In the genomic region with DNA sequence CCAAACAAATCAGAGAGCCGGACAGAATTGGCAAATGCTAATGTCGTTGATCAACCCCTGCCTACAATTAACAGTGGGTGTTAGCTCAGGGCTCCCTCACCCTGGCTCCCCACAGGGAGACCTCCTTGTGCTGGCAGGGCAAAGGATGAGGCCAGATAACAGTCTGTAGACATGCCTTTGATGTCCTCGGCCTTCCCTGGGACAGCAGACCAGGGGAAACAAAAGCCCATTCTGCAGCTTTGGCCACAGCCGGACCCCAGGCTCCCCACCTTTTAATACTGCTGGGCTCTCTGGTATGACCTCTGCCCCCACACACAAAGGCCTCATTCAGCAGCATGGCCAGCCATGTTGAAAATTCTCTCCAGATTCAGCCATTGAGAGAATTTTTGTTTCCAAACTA, we compare ENCODE assay signal across 21 mouse cellular contexts. TPM values are rescaled to one million over a fixed set of nuclear protein-coding genes. Genes with fewer than 3 reads are reported as not detected.
DNase-seq lines count a peak whose midpoint lies in the region; ATAC-seq and TF ChIP-seq lines count a peak whose summit lies in the region.
"Had no signal": no experiment of that assay in that cellular context is flagged by ENCODE, and none has a peak within 500 bp of the region (broad histone marks: within the 10 kb centered on the region; RNA-seq: fewer than 3 reads in every experiment).

No protein-coding gene starts in this region.

- H3K4me2 ChIP-seq in forebrain, embryonic 14.5 days (ENCODE audit: low read length) = no peak overlapping the region
- H3K4me2 ChIP-seq in forebrain, postnatal 0 days (ENCODE audit: low read depth) = no peak overlapping the region
- H3K4me2 ChIP-seq in midbrain, embryonic 12.5 days (replicated peaks) = no peak overlapping the region
- no peak overlapping the region for H3K4me2 ChIP-seq in midbrain, embryonic 16.5 days (ENCODE audit: low read length)
- no peak overlapping the region for H3K4me2 ChIP-seq in embryonic facial prominence, embryonic 11.5 days (ENCODE audit: low read depth, low read length)
- H3K4me2 ChIP-seq in neural tube, embryonic 13.5 days = no peak overlapping the region
- H3K4me2 ChIP-seq: heart, embryonic 12.5 days; liver, embryonic 12.5 days; lung, embryonic 14.5 days had no signal

- no peak overlapping the region for H3K9ac ChIP-seq in forebrain, embryonic 14.5 days (ENCODE audit: low read length)
- H3K9ac ChIP-seq in forebrain, postnatal 0 days = no peak overlapping the region
- H3K9ac ChIP-seq in midbrain, embryonic 12.5 days (replicated peaks) = no peak overlapping the region
- H3K9ac ChIP-seq in midbrain, embryonic 16.5 days (ENCODE audit: low read depth, low read length) = no peak overlapping the region
- H3K9ac ChIP-seq in embryonic facial prominence, embryonic 11.5 days (replicated peaks; ENCODE audit: low read length) = no peak overlapping the region
- no peak overlapping the region for H3K9ac ChIP-seq in neural tube, embryonic 13.5 days
- H3K9ac ChIP-seq: heart, embryonic 12.5 days; liver, embryonic 12.5 days; lung, embryonic 14.5 days had no signal

- 7% methylated on average over 4 of the region's 4 CpGs for WGBS in forebrain, embryonic 14.5 days
- 10% methylated on average over 4 of the region's 4 CpGs for WGBS in forebrain, postnatal 0 days
- 3% methylated on average over 4 of the region's 4 CpGs for WGBS in midbrain, embryonic 12.5 days
- 2% methylated on average over 4 of the region's 4 CpGs for WGBS in midbrain, embryonic 16.5 days
- WGBS in embryonic facial prominence, embryonic 11.5 days = 8% methylated on average over 4 of the region's 4 CpGs
- 6% methylated on average over 4 of the region's 4 CpGs for WGBS in neural tube, embryonic 13.5 days

- no peak for TF ChIP-seq CTCF in forebrain, postnatal 0 days (IDR thresholded peaks at IDR 0.05; ENCODE audit: low read depth)

- no peak overlapping the region for H3K4me3 ChIP-seq in forebrain, embryonic 14.5 days (ENCODE audit: low read depth, low read length)
- H3K4me3 ChIP-seq in forebrain, postnatal 0 days (ENCODE audit: low read depth, low read length) = no peak overlapping the region
- no peak overlapping the region for H3K4me3 ChIP-seq in midbrain, embryonic 12.5 days
- no peak overlapping the region for H3K4me3 ChIP-seq in midbrain, embryonic 16.5 days (ENCODE audit: low read depth, low read length)
- no peak overlapping the region for H3K4me3 ChIP-seq in embryonic facial prominence, embryonic 11.5 days (ENCODE audit: low read depth, low read length)
- no peak overlapping the region for H3K4me3 ChIP-seq in neural tube, embryonic 13.5 days
- H3K4me3 ChIP-seq: erythroblast, embryonic 14.5 days; heart, embryonic 12.5 days; liver, embryonic 12.5 days had no signal

- H3K36me3 ChIP-seq in forebrain, embryonic 14.5 days (ENCODE audit: control insufficient read depth, insufficient read depth, low read length) = no peaks in the 10 kb centered on the region
- H3K36me3 ChIP-seq in forebrain, postnatal 0 days (ENCODE audit: insufficient read depth) = no peaks in the 10 kb centered on the region
- no peaks in the 10 kb centered on the region for H3K36me3 ChIP-seq in midbrain, embryonic 12.5 days
- no peaks in the 10 kb centered on the region for H3K36me3 ChIP-seq in midbrain, embryonic 16.5 days (ENCODE audit: control insufficient read depth, insufficient read depth, low read length)
- H3K36me3 ChIP-seq in embryonic facial prominence, embryonic 11.5 days (replicated peaks; ENCODE audit: control insufficient read depth, insufficient read depth, low read depth, low read length) = no peaks in the 10 kb centered on the region
- no peaks in the 10 kb centered on the region for H3K36me3 ChIP-seq in neural tube, embryonic 13.5 days
- H3K36me3 ChIP-seq: heart, embryonic 12.5 days; liver, embryonic 12.5 days had no signal

- no peaks in the 10 kb centered on the region for H3K27me3 ChIP-seq in forebrain, embryonic 14.5 days (replicated peaks; ENCODE audit: control insufficient read depth, insufficient read depth, low read length)
- H3K27me3 ChIP-seq in forebrain, postnatal 0 days (ENCODE audit: insufficient read depth, low read length) = no peaks in the 10 kb centered on the region
- H3K27me3 ChIP-seq in midbrain, embryonic 12.5 days = no peaks in the 10 kb centered on the region
- no peaks in the 10 kb centered on the region for H3K27me3 ChIP-seq in midbrain, embryonic 16.5 days (ENCODE audit: control insufficient read depth, insufficient read depth, low read depth, low read length)
- H3K27me3 ChIP-seq in embryonic facial prominence, embryonic 11.5 days (ENCODE audit: control insufficient read depth, insufficient read depth, low read length) = no peaks in the 10 kb centered on the region
- H3K27me3 ChIP-seq in neural tube, embryonic 13.5 days = no peaks in the 10 kb centered on the region
- H3K27me3 ChIP-seq: heart, embryonic 12.5 days; liver, embryonic 12.5 days had no signal

- H3K9me3 ChIP-seq in forebrain, embryonic 14.5 days (replicated peaks; ENCODE audit: control insufficient read depth, low read length) = no peaks in the 10 kb centered on the region
- H3K9me3 ChIP-seq in forebrain, postnatal 0 days (ENCODE audit: low read length) = no peaks in the 10 kb centered on the region
- H3K9me3 ChIP-seq in midbrain, embryonic 12.5 days = no peaks in the 10 kb centered on the region
- H3K9me3 ChIP-seq in midbrain, embryonic 16.5 days (replicated peaks; ENCODE audit: control insufficient read depth, low read length, poor library complexity, severe bottlenecking) = no peaks in the 10 kb centered on the region
- H3K9me3 ChIP-seq in embryonic facial prominence, embryonic 11.5 days (replicated peaks; ENCODE audit: control insufficient read depth, low read length) = no peaks in the 10 kb centered on the region
- no peaks in the 10 kb centered on the region for H3K9me3 ChIP-seq in neural tube, embryonic 13.5 days
- H3K9me3 ChIP-seq: heart, embryonic 12.5 days; liver, embryonic 12.5 days had no signal

- DNase-seq in forebrain, embryonic 14.5 days (ENCODE audit: low spot score) = no peak
- DNase-seq in forebrain, postnatal 0 days = no peak
- DNase-seq in embryonic facial prominence, embryonic 11.5 days (ENCODE audit: low spot score) = peak; percentile 34
- no peak for DNase-seq in ovary, postnatal 14 days (ENCODE audit: low spot score)
- DNase-seq: adrenal gland, adult 8-10 months; cerebellum, adult 8-10 months; gastrocnemius, postnatal 36 days; heart, postnatal 36 days; layer of hippocampus, postnatal 36 days; lung, embryonic 14.5 days; right cerebral cortex, postnatal 25 days; thymus, postnatal 25 days had no signal

- H3K27ac ChIP-seq in forebrain, embryonic 14.5 days (ENCODE audit: low read depth, low read length) = no peak overlapping the region
- no peak overlapping the region for H3K27ac ChIP-seq in forebrain, postnatal 0 days (ENCODE audit: low read depth, low read length)
- H3K27ac ChIP-seq in midbrain, embryonic 12.5 days (replicated peaks) = peak overlapping the region; percentile 64
- H3K27ac ChIP-seq in midbrain, embryonic 16.5 days (ENCODE audit: low read length) = no peak overlapping the region
- no peak overlapping the region for H3K27ac ChIP-seq in embryonic facial prominence, embryonic 11.5 days (replicated peaks; ENCODE audit: low read depth, low read length)
- no peak overlapping the region for H3K27ac ChIP-seq in neural tube, embryonic 13.5 days (replicated peaks)
- H3K27ac ChIP-seq: liver, embryonic 12.5 days; macrophage; stomach, postnatal 0 days had no signal

- no peaks in the 10 kb centered on the region for H3K4me1 ChIP-seq in forebrain, embryonic 14.5 days (ENCODE audit: control insufficient read depth, insufficient read depth, low read length)
- no peaks in the 10 kb centered on the region for H3K4me1 ChIP-seq in forebrain, postnatal 0 days (ENCODE audit: insufficient read depth)
- peaks cover 16% of the 10 kb centered on the region for H3K4me1 ChIP-seq in midbrain, embryonic 12.5 days
- peaks cover 3% of the 10 kb centered on the region; the same call in 1 of the 2 replicates for H3K4me1 ChIP-seq in midbrain, embryonic 16.5 days (ENCODE audit: control insufficient read depth, insufficient read depth, low read length)
- H3K4me1 ChIP-seq in embryonic facial prominence, embryonic 11.5 days (ENCODE audit: control insufficient read depth, insufficient read depth, low read length) = no peaks in the 10 kb centered on the region; the same call in 1 of the 2 replicates
- H3K4me1 ChIP-seq in neural tube, embryonic 13.5 days (replicated peaks) = peaks cover 4% of the 10 kb centered on the region

- ATAC-seq in forebrain, embryonic 14.5 days = peak; percentile 50; the same call in 1 of the 2 replicates
- no peak for ATAC-seq in forebrain, postnatal 0 days
- peak; percentile 71 for ATAC-seq in midbrain, embryonic 12.5 days (ENCODE audit: low FRiP score, low read depth)
- ATAC-seq in midbrain, embryonic 16.5 days = no peak
- ATAC-seq in embryonic facial prominence, embryonic 11.5 days (replicated peaks; ENCODE audit: insufficient number of reproducible peaks, low FRiP score, low TSS enrichment, low read depth) = 0 out of 2 replicates have a peak, but pooled peaks have one; percentile 57
- ATAC-seq in neural tube, embryonic 13.5 days (ENCODE audit: low read depth) = peak; percentile 36; the same call in 1 of the 2 replicates
- ATAC-seq in cerebellum, adult (ENCODE audit: insufficient number of reproducible peaks, low FRiP score, low TSS enrichment) = no peak
- ATAC-seq: liver, embryonic 12.5 days had no signal

RNA-seq across cellular contexts. Expression of a gene that starts 10.9 kb away (rescaled TPM):
- polyA plus RNA-seq in forebrain, embryonic 14.5 days (2014; fragmentation: Nextera tagmentation; extraction: Ambion mirVana) = 0.17 and 0.46 TPM in 2 replicates
- 0.48 and 1.6 TPM in 2 replicates for total RNA-seq in forebrain, postnatal 0 days (2014; rRNA removed)
- 0.15 and 0.25 TPM in 2 replicates for polyA plus RNA-seq in forebrain, postnatal 0 days (2015; fragmentation: Nextera tagmentation; extraction: Ambion mirVana)
- 7.0 and 9.8 TPM in 2 replicates for polyA plus RNA-seq in midbrain, embryonic 12.5 days (2016; fragmentation: Nextera tagmentation; extraction: Ambion mirVana)
- polyA plus RNA-seq in midbrain, embryonic 16.5 days (2015; fragmentation: Nextera tagmentation; extraction: Ambion mirVana) = 0.98 and 2.4 TPM in 2 replicates
- 5.0 and 7.8 TPM in 2 replicates for polyA plus RNA-seq in embryonic facial prominence, embryonic 11.5 days (2014; fragmentation: Nextera tagmentation; extraction: Ambion mirVana)
- polyA plus RNA-seq in neural tube, embryonic 13.5 days (2015; fragmentation: Nextera tagmentation; extraction: Ambion mirVana) = 1.4 and 2.2 TPM in 2 replicates
- polyA plus RNA-seq: erythroblast, embryonic 14.5 days had no signal

RNA-seq across cellular contexts. Expression of a gene that starts 21.0 kb away (rescaled TPM):
- 33.9 and 36.4 TPM in 2 replicates for polyA plus RNA-seq in forebrain, embryonic 14.5 days (2014; fragmentation: Nextera tagmentation; extraction: Ambion mirVana)
- total RNA-seq in forebrain, postnatal 0 days (2014; rRNA removed) = 18.9 and 26.4 TPM in 2 replicates
- 12.2 and 15.4 TPM in 2 replicates for polyA plus RNA-seq in forebrain, postnatal 0 days (2015; fragmentation: Nextera tagmentation; extraction: Ambion mirVana)
- polyA plus RNA-seq in midbrain, embryonic 12.5 days (2016; fragmentation: Nextera tagmentation; extraction: Ambion mirVana) = 77.6 and 83.8 TPM in 2 replicates
- 23.7 and 26.8 TPM in 2 replicates for polyA plus RNA-seq in midbrain, embryonic 16.5 days (2015; fragmentation: Nextera tagmentation; extraction: Ambion mirVana)
- polyA plus RNA-seq in embryonic facial prominence, embryonic 11.5 days (2014; fragmentation: Nextera tagmentation; extraction: Ambion mirVana) = 85.5 and 87.6 TPM in 2 replicates
- 36.7 and 39.2 TPM in 2 replicates for polyA plus RNA-seq in neural tube, embryonic 13.5 days (2015; fragmentation: Nextera tagmentation; extraction: Ambion mirVana)

Comparison
In these comparisons a context has a peak if more than half of its experiments do, and no peak if none do; other contexts are left out.
1. ATAC-seq: peak in forebrain, embryonic 14.5 days (single experiment), midbrain, embryonic 12.5 days (single experiment), embryonic facial prominence, embryonic 11.5 days (single experiment) and neural tube, embryonic 13.5 days (single experiment); none in forebrain, postnatal 0 days (single experiment), midbrain, embryonic 16.5 days (single experiment) and cerebellum, adult (single experiment).